Mouse (Mus musculus): ENCODE measurements at regions not wholly inside any gene's neighbourhood (a gene's known extent, or its start where the extent isn't known, plus 50 kb on each side); places are given as distances from the start of the nearest gene placed in this dataset.

DNA sequence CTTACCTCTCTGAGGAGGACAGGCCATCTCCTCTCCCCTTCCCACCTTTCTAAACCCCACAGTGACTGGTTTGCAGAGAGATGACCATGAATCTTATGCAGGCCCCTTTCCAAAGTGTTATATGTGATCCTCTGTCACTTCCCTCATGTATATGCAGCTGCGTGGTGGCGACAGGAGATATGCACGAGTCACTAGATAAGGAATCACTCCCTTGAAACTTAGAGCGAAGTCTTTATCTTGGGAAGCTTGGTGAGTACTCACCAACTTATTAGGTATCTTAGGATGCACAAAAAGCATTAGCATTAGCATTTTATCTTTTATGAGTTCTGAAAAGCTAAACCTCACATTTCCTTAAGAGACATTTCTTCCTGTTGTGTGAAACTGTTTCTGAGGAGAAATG lies 421.9 kb downstream of the Tmem161b start (continued):
- TF ChIP-seq ETS1 (IDR thresholded peaks at IDR 0.05; ENCODE audit: low read depth, low read length): peak; percentile 64; the same call in 1 of the 2 replicates
- 0 out of 2 replicates have a peak, but pooled peaks have one; percentile 30 for TF ChIP-seq MXI1 (IDR thresholded peaks at IDR 0.05; ENCODE audit: low read depth, low read length)
- TF ChIP-seq NELFE (IDR thresholded peaks at IDR 0.05; ENCODE audit: low read depth, low read length): no peak
- no peak for TF ChIP-seq NRF1 (IDR thresholded peaks at IDR 0.05; ENCODE audit: insufficient read depth, low read depth, low read length, poor library complexity, severe bottlenecking)
- TF ChIP-seq USF1 (IDR thresholded peaks at IDR 0.05; ENCODE audit: low read depth, low read length): no peak

DNA sequence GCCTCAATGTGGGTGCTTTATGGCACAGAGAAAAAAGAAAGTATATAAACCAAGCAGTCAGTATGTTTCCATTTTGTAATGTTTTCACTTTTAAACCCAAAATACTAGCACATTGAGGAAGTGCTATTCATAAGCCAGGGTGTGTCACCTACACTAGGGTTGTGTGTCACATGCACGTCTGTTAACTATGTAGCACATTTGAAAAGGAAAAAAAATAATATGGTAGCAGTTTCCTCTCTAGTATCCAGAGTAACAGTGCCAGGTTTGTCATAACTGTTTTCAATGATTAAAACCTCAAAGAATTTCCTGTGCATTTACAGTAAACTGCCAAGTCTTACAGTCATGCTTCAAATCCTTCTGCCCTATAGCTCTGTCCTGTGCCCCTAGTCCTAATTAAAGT lies 424.8 kb downstream of the Tmem161b start:
- Histone ChIP-seq H3K9ac (ENCODE audit: control insufficient read depth, low read depth, low read length, poor library complexity, severe bottlenecking) (peak overlapping the region; percentile 28), H3K4me1 (ENCODE audit: control insufficient read depth in 1 of 2, insufficient read depth in 2 of 2, low read length in 2 of 2) (peaks cover 18 to 22% of the 10 kb centered on the region in 2 experiments), H3K9me3 (replicated peaks; ENCODE audit: insufficient read depth, low read length) (no peaks in the 10 kb centered on the region), H3K27me3 (ENCODE audit: control insufficient read depth in 1 of 2, insufficient read depth in 2 of 2, low read length in 2 of 2) (no peaks in the 10 kb centered on the region), H3K36me3 (ENCODE audit: control insufficient read depth in 1 of 2, insufficient read depth in 2 of 2, low read length in 2 of 2) (peaks cover 0 to 35% of the 10 kb centered on the region in 2 experiments; a peak in 2 of 4 replicates), H3K4me3 (ENCODE audit: control insufficient read depth in 1 of 2, insufficient read depth in 1 of 2, low read depth in 2 of 2, low read length in 2 of 2) (peak overlapping the region in 1 of 2 experiments; percentile 18; a peak in 1 of 4 replicates), H3K27ac (ENCODE audit: control insufficient read depth, low read depth, low read length) (peak overlapping the region; percentile 82), H3K79me2 (ENCODE audit: control insufficient read depth, insufficient read depth, low read length, poor library complexity) (no peaks in the 10 kb centered on the region)
- peak; percentile 67 for DNase-seq (ENCODE audit: low read depth, low spot score)
- peak; percentile 66; the same call in 1 of the 2 replicates for TF ChIP-seq USF1 (IDR thresholded peaks at IDR 0.05; ENCODE audit: low read depth, low read length)
- peak; percentile 48; the same call in 1 of the 2 replicates for TF ChIP-seq MAX (IDR thresholded peaks at IDR 0.05; ENCODE audit: low read length)
- no peak for TF ChIP-seq JUND (IDR thresholded peaks at IDR 0.05; ENCODE audit: low read depth, low read length)
- TF ChIP-seq GABPA (IDR thresholded peaks at IDR 0.05; ENCODE audit: low read depth, low read length): no peak
- peak; percentile 52 for TF ChIP-seq MXI1 (IDR thresholded peaks at IDR 0.05; ENCODE audit: low read depth, low read length)
- no peak for TF ChIP-seq CHD1 (IDR thresholded peaks at IDR 0.05; ENCODE audit: low read depth, low read length)
- no peak for TF ChIP-seq POLR2AphosphoS2 (IDR thresholded peaks at IDR 0.05; ENCODE audit: low read length)
- TF ChIP-seq NRF1 (IDR thresholded peaks at IDR 0.05; ENCODE audit: insufficient read depth, low read depth, low read length, poor library complexity, severe bottlenecking): no peak
- peak; percentile 57 to 76 for TF ChIP-seq EP300 (IDR thresholded peaks at IDR 0.05; ENCODE audit: low read depth in 1 of 2, low read length in 2 of 2)
- no peak for TF ChIP-seq MEF2A (IDR thresholded peaks at IDR 0.05; ENCODE audit: extremely low read depth, insufficient replicate concordance, low read depth, low read length, poor library complexity, severe bottlenecking)
- TF ChIP-seq KAT2A (conservative IDR thresholded peaks at IDR 0.05; ENCODE audit: low read depth, low read length): no peak
- peak; percentile 51; the same call in 1 of the 2 replicates for TF ChIP-seq MYC (IDR thresholded peaks at IDR 0.05; ENCODE audit: low read depth, low read length)
- peak; percentile 67 for TF ChIP-seq ETS1 (IDR thresholded peaks at IDR 0.05; ENCODE audit: low read depth, low read length)
- no peak for TF ChIP-seq ZKSCAN1 (IDR thresholded peaks at IDR 0.05; ENCODE audit: low read depth, low read length)
- 0 out of 2 replicates have a peak, but pooled peaks have one; percentile 21 for TF ChIP-seq NELFE (IDR thresholded peaks at IDR 0.05; ENCODE audit: low read depth, low read length)
- no peak for TF ChIP-seq GATA1 (IDR thresholded peaks at IDR 0.05; ENCODE audit: low read depth, low read length)
- no peak for TF ChIP-seq RAD21 (IDR thresholded peaks at IDR 0.05; ENCODE audit: low read depth, low read length)
- TF ChIP-seq POLR2AphosphoS5 (IDR thresholded peaks at IDR 0.05; ENCODE audit: borderline replicate concordance, low read depth, low read length): no peak
- TF ChIP-seq BHLHE40 (IDR thresholded peaks at IDR 0.05; ENCODE audit: borderline replicate concordance, low read depth, low read length): peak; percentile 53; the same call in 1 of the 2 replicates
- no peak for TF ChIP-seq CHD2 (IDR thresholded peaks at IDR 0.05; ENCODE audit: low read length)
- TF ChIP-seq MYB (IDR thresholded peaks at IDR 0.05; ENCODE audit: low read depth, low read length): peak; percentile 46; the same call in 1 of the 2 replicates
- TF ChIP-seq ELF1 (IDR thresholded peaks at IDR 0.05; ENCODE audit: low read depth, low read length): no peak
- no peak for TF ChIP-seq SMC3 (IDR thresholded peaks at IDR 0.05; ENCODE audit: low read depth, low read length)
- no peak for TF ChIP-seq UBTF (IDR thresholded peaks at IDR 0.05; ENCODE audit: borderline replicate concordance, insufficient read depth, low read depth, low read length)
- TF ChIP-seq MAZ (IDR thresholded peaks at IDR 0.05; ENCODE audit: low read depth, low read length): no peak
- TF ChIP-seq TBP (IDR thresholded peaks at IDR 0.05; ENCODE audit: low read depth, low read length): no peak
- TF ChIP-seq ZMIZ1 (IDR thresholded peaks at IDR 0.05; ENCODE audit: low read depth, low read length): no peak
- TF ChIP-seq E2F4 (IDR thresholded peaks at IDR 0.05; ENCODE audit: borderline replicate concordance, low read depth, low read length): no peak
- TF ChIP-seq RCOR1 (IDR thresholded peaks at IDR 0.05; ENCODE audit: low read depth, low read length): peak; percentile 41; the same call in 1 of the 2 replicates
- no peak for TF ChIP-seq USF2 (IDR thresholded peaks at IDR 0.05; ENCODE audit: borderline replicate concordance in 1 of 2, insufficient read depth in 1 of 2, low read depth in 1 of 2, low read length in 2 of 2)
- TF ChIP-seq HCFC1 (IDR thresholded peaks at IDR 0.05; ENCODE audit: low read depth, low read length): no peak
- TF ChIP-seq CTCF (IDR thresholded peaks at IDR 0.05 in 2 of 3, conservative IDR thresholded peaks at IDR 0.05 in 1 of 3; ENCODE audit: control insufficient read depth in 1 of 3, insufficient read depth in 1 of 3, low read depth in 2 of 3, low read length in 3 of 3, poor library complexity in 1 of 3, severe bottlenecking in 1 of 3): no peak
- no peak for TF ChIP-seq MAFK (IDR thresholded peaks at IDR 0.05; ENCODE audit: borderline replicate concordance, low read depth, low read length)

All from MEL (cell line).